Mouse (Mus musculus) CD4-positive, CD25-positive, alpha-beta regulatory T cell, adult 9 weeks (primary cell): ENCODE data around the gene 9330161L09Rik. TPM values are rescaled to one million over a fixed set of nuclear protein-coding genes. Genes with fewer than 3 reads are reported as not detected.

Source experiments
- polyA plus RNA-seq: library from polyadenylated mRNA; unstranded; fragments of 100-300 nt; shearing (Covaris generic); gene quantifications from one replicate; pipeline ENCODE4 v1.2.1, GENCODE M21; 2017

Gene 9330161L09Rik
- 1.4 TPM for polyA plus RNA-seq

GRCm38 (mm10) chr12:103407720-103408119 lies at the start of gene 9330161L09Rik:
9330161L09Rik (minus strand) TSS chr12:103407820.

GRCm38 (mm10) chr12:103457140-103457539 lies 49.5 kb upstream of the 9330161L09Rik start, which contains the start of gene Ifi27l2b:
Ifi27l2b (minus strand) TSS chr12:103457223.

GRCm38 (mm10) chr12:103443524-103443923 lies 35.9 kb upstream of the 9330161L09Rik start, which contains the start of gene Ifi27l2a:
Ifi27l2a (minus strand) TSS chr12:103443680.

GRCm38 (mm10) chr12:103433986-103434731 lies 26.5 kb upstream of the 9330161L09Rik start, which contains the start of gene Ifi27:
Ifi27 (plus strand) TSS chr12:103434211.

GRCm38 (mm10) chr12:103425729-103426470 lies 18.3 kb upstream of the 9330161L09Rik start, which contains the start of gene Ddx24:
Ddx24 (minus strand) TSS chr12:103425830.

GRCm38 (mm10) chr12:103388505-103389347 lies 18.9 kb downstream of the 9330161L09Rik start, which contains the start of gene Otub2:
Otub2 (plus strand) TSS chr12:103388682.

Other genes with a start within 250 kb of the 9330161L09Rik start
- gene Prima1, start 165.7 kb downstream of the 9330161L09Rik start, polyA plus RNA-seq = not detected
- not detected for gene Fam181a, start 96.8 kb downstream of the 9330161L09Rik start, polyA plus RNA-seq
- 6.9 TPM for gene Asb2, start 51.8 kb downstream of the 9330161L09Rik start, polyA plus RNA-seq
- gene Otub2, start 19.1 kb downstream of the 9330161L09Rik start, polyA plus RNA-seq = 2.2 TPM
- gene Ddx24, start 18.0 kb upstream of the 9330161L09Rik start, polyA plus RNA-seq = 242 TPM
- gene Ifi27, start 26.4 kb upstream of the 9330161L09Rik start, polyA plus RNA-seq = 407 TPM
- gene Ifi27l2a, start 35.9 kb upstream of the 9330161L09Rik start, polyA plus RNA-seq = 1,924 TPM
- gene Ifi27l2b, start 49.4 kb upstream of the 9330161L09Rik start, polyA plus RNA-seq = not detected
- gene Ppp4r4, start 124.5 kb upstream of the 9330161L09Rik start, polyA plus RNA-seq = not detected
- not detected for gene Serpina10, start 223.6 kb upstream of the 9330161L09Rik start, polyA plus RNA-seq
- gene Serpina6, start 249.4 kb upstream of the 9330161L09Rik start, polyA plus RNA-seq = not detected